Mouse (Mus musculus): ENCODE results near the gene C5ar2. TPM values are rescaled to one million over a fixed set of nuclear protein-coding genes. Genes with fewer than 3 reads are reported as not detected.
"Not testable (repeated sequence)": the region's sequence is repeated elsewhere in the genome, so short reads cannot be mapped to it uniquely, and the experiment has no call there.

The C5ar2 gene
- polyA plus RNA-seq, 1 experiment, result 0.40 TPM

GRCm38 (mm10) chr7:16266593-16266992 is 22.6 kb upstream of the C5ar2 start:
- H3K4me3 ChIP-seq (ENCODE audit: insufficient read depth, low read depth, low read length); H3K4me1 ChIP-seq (ENCODE audit: control insufficient read depth, insufficient read depth, insufficient read length, low read length); H3K27ac ChIP-seq (replicated peaks; ENCODE audit: low read depth, low read length): not testable (repeated sequence)

GRCm38 (mm10) chr7:16265856-16266255 is 21.9 kb upstream of the C5ar2 start:
- peaks cover 3% of the 10 kb centered on the region; the same call in 1 of the 2 replicates for H3K4me1 ChIP-seq (ENCODE audit: control insufficient read depth, insufficient read depth, insufficient read length, low read length)
- H3K27ac ChIP-seq (replicated peaks; ENCODE audit: low read depth, low read length), result no peak overlapping the region
- no peak overlapping the region for H3K4me3 ChIP-seq (ENCODE audit: insufficient read depth, low read depth, low read length)

GRCm38 (mm10) chr7:16263843-16264242 is 19.9 kb upstream of the C5ar2 start:
- Histone ChIP-seq H3K4me1 (ENCODE audit: control insufficient read depth, insufficient read depth, insufficient read length, low read length) (no peaks in the 10 kb centered on the region), H3K4me3 (ENCODE audit: insufficient read depth, low read depth, low read length) (no peak overlapping the region), H3K27ac (replicated peaks; ENCODE audit: low read depth, low read length) (no peak overlapping the region)

- Histone ChIP-seq H3K27ac (replicated peaks; ENCODE audit: low read depth, low read length) (no peak overlapping the region), H3K4me1 (ENCODE audit: control insufficient read depth, insufficient read depth, insufficient read length, low read length) (no peaks in the 10 kb centered on the region), H3K4me3 (ENCODE audit: insufficient read depth, low read depth, low read length) (no peak overlapping the region)
These were observed 19.2 kb upstream of the C5ar2 start for GRCm38 (mm10) chr7:16263015-16263787.

- Histone ChIP-seq H3K27ac (replicated peaks; ENCODE audit: low read depth, low read length) (no peak overlapping the region), H3K4me1 (ENCODE audit: control insufficient read depth, insufficient read depth, insufficient read length, low read length) (no peaks in the 10 kb centered on the region), H3K4me3 (ENCODE audit: insufficient read depth, low read depth, low read length) (no peak overlapping the region)
These were observed 17.1 kb upstream of the C5ar2 start for GRCm38 (mm10) chr7:16261097-16261496.

- H3K4me3 ChIP-seq (ENCODE audit: insufficient read depth, low read depth, low read length), result peak within 1 kb of the TSS; percentile 34; the same call in 1 of the 2 replicates
- no peaks in the 10 kb centered on the region for H3K4me1 ChIP-seq (ENCODE audit: control insufficient read depth, insufficient read depth, insufficient read length, low read length)
- H3K27ac ChIP-seq (replicated peaks; ENCODE audit: low read depth, low read length), result peak within 1 kb of the TSS; percentile 80
These were observed 15.2 kb upstream of the C5ar2 start, which contains the start of gene C5ar1 for GRCm38 (mm10) chr7:16259110-16259590. Gene C5ar1 (minus strand): TSS chr7:16259540.

GRCm38 (mm10) chr7:16257830-16258229 is 13.9 kb upstream of the C5ar2 start:
- peak overlapping the region; percentile 34 for H3K4me3 ChIP-seq (ENCODE audit: insufficient read depth, low read depth, low read length)
- H3K27ac ChIP-seq (replicated peaks; ENCODE audit: low read depth, low read length), result peak overlapping the region; percentile 80
- no peaks in the 10 kb centered on the region for H3K4me1 ChIP-seq (ENCODE audit: control insufficient read depth, insufficient read depth, insufficient read length, low read length)

- not testable (repeated sequence) for H3K4me3 ChIP-seq (ENCODE audit: insufficient read depth, low read depth, low read length); H3K4me1 ChIP-seq (ENCODE audit: control insufficient read depth, insufficient read depth, insufficient read length, low read length); H3K27ac ChIP-seq (replicated peaks; ENCODE audit: low read depth, low read length)
These were observed 12.0 kb upstream of the C5ar2 start for GRCm38 (mm10) chr7:16255963-16256362.

- H3K27ac ChIP-seq (replicated peaks; ENCODE audit: low read depth, low read length), result peak overlapping the region; percentile 63
- H3K4me1 ChIP-seq (ENCODE audit: control insufficient read depth, insufficient read depth, insufficient read length, low read length), result no peaks in the 10 kb centered on the region
- no peak overlapping the region for H3K4me3 ChIP-seq (ENCODE audit: insufficient read depth, low read depth, low read length)
These were observed 10.2 kb upstream of the C5ar2 start for GRCm38 (mm10) chr7:16254195-16254594.

- Histone ChIP-seq H3K4me1 (ENCODE audit: control insufficient read depth, insufficient read depth, insufficient read length, low read length) (no peaks in the 10 kb centered on the region), H3K27ac (replicated peaks; ENCODE audit: low read depth, low read length) (no peak overlapping the region; the same call in 1 of the 2 replicates), H3K4me3 (ENCODE audit: insufficient read depth, low read depth, low read length) (no peak overlapping the region)
These were observed 6.7 kb upstream of the C5ar2 start for GRCm38 (mm10) chr7:16250687-16251086.

- no peak overlapping the region for H3K27ac ChIP-seq (replicated peaks; ENCODE audit: low read depth, low read length)
- H3K4me1 ChIP-seq (ENCODE audit: control insufficient read depth, insufficient read depth, insufficient read length, low read length), result no peaks in the 10 kb centered on the region; the same call in 1 of the 2 replicates
- H3K4me3 ChIP-seq (ENCODE audit: insufficient read depth, low read depth, low read length), result no peak overlapping the region
These were observed 2.0 kb upstream of the C5ar2 start for GRCm38 (mm10) chr7:16245958-16246357.

- Histone ChIP-seq H3K4me3 (ENCODE audit: insufficient read depth, low read depth, low read length) (0 out of 2 replicates have a peak overlapping the region, but pooled peaks have one; percentile 13), H3K27ac (replicated peaks; ENCODE audit: low read depth, low read length) (peak overlapping the region; percentile 74), H3K4me1 (ENCODE audit: control insufficient read depth, insufficient read depth, insufficient read length, low read length) (no peaks in the 10 kb centered on the region; the same call in 1 of the 2 replicates)
These were observed 1.8 kb downstream of the C5ar2 start for GRCm38 (mm10) chr7:16242198-16242597.

- Histone ChIP-seq H3K4me1 (ENCODE audit: control insufficient read depth, insufficient read depth, insufficient read length, low read length) (no peaks in the 10 kb centered on the region; the same call in 1 of the 2 replicates), H3K27ac (replicated peaks; ENCODE audit: low read depth, low read length) (peak overlapping the region; percentile 74), H3K4me3 (ENCODE audit: insufficient read depth, low read depth, low read length) (peak overlapping the region; percentile 38; the same call in 1 of the 2 replicates)
These were observed 2.2 kb downstream of the C5ar2 start for GRCm38 (mm10) chr7:16241787-16242186.

- no peaks in the 10 kb centered on the region; the same call in 1 of the 2 replicates for H3K4me1 ChIP-seq (ENCODE audit: control insufficient read depth, insufficient read depth, insufficient read length, low read length)
- H3K27ac ChIP-seq (replicated peaks; ENCODE audit: low read depth, low read length), result no peak overlapping the region
- no peak overlapping the region for H3K4me3 ChIP-seq (ENCODE audit: insufficient read depth, low read depth, low read length)
These were observed 3.0 kb downstream of the C5ar2 start for GRCm38 (mm10) chr7:16240978-16241303.

GRCm38 (mm10) chr7:16240281-16240977 is 3.5 kb downstream of the C5ar2 start:
- Histone ChIP-seq H3K27ac (replicated peaks; ENCODE audit: low read depth, low read length) (no peak overlapping the region), H3K4me3 (ENCODE audit: insufficient read depth, low read depth, low read length) (no peak overlapping the region), H3K4me1 (ENCODE audit: control insufficient read depth, insufficient read depth, insufficient read length, low read length) (no peaks in the 10 kb centered on the region; the same call in 1 of the 2 replicates)
